Mouse (Mus musculus): ENCODE measurements around the gene Tex21. TPM values are rescaled to one million over a fixed set of nuclear protein-coding genes. Genes with fewer than 3 reads are reported as not detected.
A peak's percentile ranks its signal among the peaks of the same experiment; 100 is the strongest.

Tex21 gene
- polyA plus RNA-seq, 1 experiment: not detected

DNA sequence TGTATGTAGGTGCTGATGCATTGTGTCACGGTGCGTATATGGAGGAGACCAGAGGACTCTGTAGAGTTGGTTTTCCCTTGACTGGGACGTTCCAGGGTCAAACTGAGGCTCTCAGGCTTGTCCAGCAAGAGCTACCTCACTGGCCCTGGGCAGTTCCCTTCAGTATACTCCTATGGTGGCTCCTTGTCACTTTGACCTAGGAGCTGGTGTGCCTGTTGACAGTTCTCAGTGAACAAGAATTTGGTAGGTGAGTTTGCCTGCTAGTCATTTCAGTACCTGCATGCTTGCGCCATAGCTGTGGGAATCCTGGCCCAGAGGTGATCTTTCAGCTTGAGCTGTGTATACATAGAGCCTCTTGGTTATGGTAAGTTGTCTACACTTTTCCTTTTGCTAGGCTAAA lies 16.4 kb upstream of the Tex21 start:
- no peaks in the 10 kb centered on the region for H3K27me3 ChIP-seq (ENCODE audit: control insufficient read depth, insufficient read depth, low read length)
- TF ChIP-seq POLR2A (IDR thresholded peaks at IDR 0.05; ENCODE audit: low read depth, low read length): no peak
- no peak for TF ChIP-seq CTCF (IDR thresholded peaks at IDR 0.05; ENCODE audit: extremely low read depth, insufficient read length, insufficient replicate concordance, low read depth, low read length)
- H3K4me1 ChIP-seq (ENCODE audit: control insufficient read depth, insufficient read depth, insufficient read length, low read length): peaks cover 9% of the 10 kb centered on the region
- H3K4me3 ChIP-seq (ENCODE audit: low read depth, low read length): no peak overlapping the region
- no peaks in the 10 kb centered on the region for H3K36me3 ChIP-seq (ENCODE audit: control insufficient read depth, insufficient read depth, low read length)
- no peak overlapping the region for H3K27ac ChIP-seq (ENCODE audit: insufficient read depth, low read depth, low read length)
- 87% methylated on average over 4 of the region's 4 CpGs for WGBS

DNA sequence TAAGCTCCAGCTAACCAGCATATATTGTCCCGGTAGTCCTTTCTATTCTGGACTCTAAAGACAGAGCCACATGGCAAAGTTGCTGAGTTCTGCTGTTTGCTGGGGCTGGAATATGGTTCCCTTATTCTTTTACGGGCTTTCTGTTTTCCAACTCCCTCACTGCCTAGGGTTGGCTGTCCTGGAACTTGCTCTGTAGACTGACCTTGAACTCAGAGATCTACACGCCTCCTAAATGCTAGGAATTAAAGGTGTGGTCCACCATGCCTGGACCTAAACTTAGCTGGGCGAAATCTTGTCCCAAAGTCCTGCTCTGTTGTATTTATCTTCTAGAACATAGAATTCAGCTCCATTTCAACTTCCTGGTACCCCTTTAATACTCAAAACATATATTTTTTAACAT lies 15.0 kb upstream of the Tex21 start:
- 57% methylated on average over 4 of the region's 4 CpGs for WGBS
- Histone ChIP-seq H3K4me1 (ENCODE audit: control insufficient read depth, insufficient read depth, insufficient read length, low read length) (peaks cover 9% of the 10 kb centered on the region), H3K36me3 (ENCODE audit: control insufficient read depth, insufficient read depth, low read length) (no peaks in the 10 kb centered on the region), H3K27me3 (ENCODE audit: control insufficient read depth, insufficient read depth, low read length) (no peaks in the 10 kb centered on the region), H3K27ac (ENCODE audit: insufficient read depth, low read depth, low read length) (no peak overlapping the region), H3K4me3 (ENCODE audit: low read depth, low read length) (no peak overlapping the region)
- TF ChIP-seq CTCF (IDR thresholded peaks at IDR 0.05; ENCODE audit: extremely low read depth, insufficient read length, insufficient replicate concordance, low read depth, low read length) (no peak), POLR2A (IDR thresholded peaks at IDR 0.05; ENCODE audit: low read depth, low read length) (no peak)

DNA sequence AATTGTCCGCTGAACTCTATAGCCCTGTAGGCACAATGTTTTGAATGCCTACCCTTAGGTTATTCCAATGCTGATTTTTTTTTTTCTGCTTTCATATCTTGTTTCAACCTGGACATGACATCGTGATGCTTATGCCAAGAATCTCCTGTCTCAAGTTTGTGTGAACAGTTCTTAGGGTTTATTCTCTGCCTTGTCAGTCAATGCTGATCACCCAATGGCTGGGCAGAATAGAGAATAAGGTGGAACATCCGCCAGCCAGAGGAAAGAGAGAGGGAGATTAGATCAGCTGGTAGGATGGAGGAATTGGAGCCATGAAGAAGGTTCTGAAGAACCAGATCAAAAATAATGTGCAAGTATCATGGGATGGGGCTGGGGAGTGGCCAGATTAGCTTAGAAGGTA lies 14.1 kb upstream of the Tex21 start:
- no peaks in the 10 kb centered on the region for H3K27me3 ChIP-seq (ENCODE audit: control insufficient read depth, insufficient read depth, low read length)
- H3K4me1 ChIP-seq (ENCODE audit: control insufficient read depth, insufficient read depth, insufficient read length, low read length): peaks cover 9% of the 10 kb centered on the region
- TF ChIP-seq CTCF (IDR thresholded peaks at IDR 0.05; ENCODE audit: extremely low read depth, insufficient read length, insufficient replicate concordance, low read depth, low read length) (no peak), POLR2A (IDR thresholded peaks at IDR 0.05; ENCODE audit: low read depth, low read length) (no peak)
- H3K36me3 ChIP-seq (ENCODE audit: control insufficient read depth, insufficient read depth, low read length): no peaks in the 10 kb centered on the region
- WGBS: 92% methylated on average over 3 of the region's 3 CpGs
- no peak overlapping the region for H3K27ac ChIP-seq (ENCODE audit: insufficient read depth, low read depth, low read length)
- H3K4me3 ChIP-seq (ENCODE audit: low read depth, low read length): no peak overlapping the region

DNA sequence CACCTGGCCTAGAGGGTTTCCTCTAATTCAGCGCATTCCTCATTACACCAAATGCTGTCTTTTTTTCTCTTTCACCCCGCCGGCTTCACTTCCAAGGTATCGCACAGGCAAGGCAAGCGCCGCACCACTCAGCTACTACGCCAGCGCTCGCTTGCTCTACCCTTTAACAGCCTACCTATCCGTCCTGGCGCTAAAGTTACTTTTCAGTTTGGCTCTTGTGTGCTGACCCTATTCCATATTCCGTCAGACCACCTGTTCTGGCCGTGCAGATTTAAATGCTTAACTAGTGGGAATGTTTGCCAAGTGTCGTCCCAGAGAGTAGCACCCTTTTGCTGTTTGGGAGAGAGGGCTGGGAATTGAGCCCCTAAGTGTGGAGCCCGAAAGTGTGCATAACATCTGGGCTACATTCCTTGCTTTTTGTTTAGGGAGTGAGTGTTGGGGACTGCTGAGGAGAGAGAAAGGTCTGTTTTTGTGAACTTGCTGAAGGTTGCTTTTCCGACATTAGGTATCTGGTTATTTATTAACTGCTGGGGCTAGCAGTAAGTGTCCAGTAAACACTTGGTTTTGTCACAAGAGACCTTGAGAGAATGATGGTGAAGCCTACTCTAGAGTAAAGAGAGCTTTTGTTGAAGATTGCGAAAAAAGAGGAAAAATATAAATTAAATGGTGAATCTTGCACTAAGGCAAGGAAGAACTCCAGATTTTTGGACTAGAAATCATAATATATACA lies 9.7 kb upstream of the Tex21 start:
- H3K27ac ChIP-seq (ENCODE audit: insufficient read depth, low read depth, low read length): no peak overlapping the region
- H3K4me3 ChIP-seq (ENCODE audit: low read depth, low read length): peak overlapping the region; percentile 86
- H3K4me1 ChIP-seq (ENCODE audit: control insufficient read depth, insufficient read depth, insufficient read length, low read length): peaks cover 8% of the 10 kb centered on the region; the same call in 1 of the 2 replicates
- TF ChIP-seq POLR2A (IDR thresholded peaks at IDR 0.05; ENCODE audit: low read depth, low read length): no peak
- no peaks in the 10 kb centered on the region for H3K36me3 ChIP-seq (ENCODE audit: control insufficient read depth, insufficient read depth, low read length)
- no peaks in the 10 kb centered on the region for H3K27me3 ChIP-seq (ENCODE audit: control insufficient read depth, insufficient read depth, low read length)
- WGBS: 7% methylated on average over 17 of the region's 17 CpGs

DNA sequence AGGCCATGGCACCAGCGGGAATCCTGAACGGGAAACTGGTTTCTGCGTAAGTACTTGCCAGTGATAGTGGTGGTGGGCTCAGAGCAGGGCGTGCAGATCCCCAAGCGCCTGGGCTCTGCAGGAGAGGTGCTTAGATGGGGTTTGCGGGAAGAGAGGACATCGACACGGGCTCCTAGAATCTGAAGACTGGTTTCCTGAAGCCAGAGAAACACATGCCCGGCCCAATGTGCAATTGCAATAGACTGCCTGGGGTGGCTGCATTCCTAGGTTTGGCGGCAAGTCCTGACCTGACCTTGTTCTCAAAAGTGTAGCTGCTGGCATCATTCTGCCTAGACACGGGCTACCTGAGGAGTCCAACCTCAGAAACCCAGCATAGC lies 8.9 kb upstream of the Tex21 start:
- H3K4me1 ChIP-seq (ENCODE audit: control insufficient read depth, insufficient read depth, insufficient read length, low read length): peaks cover 4% of the 10 kb centered on the region; the same call in 1 of the 2 replicates
- peak overlapping the region; percentile 24 for H3K27ac ChIP-seq (ENCODE audit: insufficient read depth, low read depth, low read length)
- TF ChIP-seq POLR2A (IDR thresholded peaks at IDR 0.05; ENCODE audit: low read depth, low read length) (no peak; the same call in 1 of the 2 replicates), CTCF (IDR thresholded peaks at IDR 0.05; ENCODE audit: extremely low read depth, insufficient read length, insufficient replicate concordance, low read depth, low read length) (no peak)
- H3K27me3 ChIP-seq (ENCODE audit: control insufficient read depth, insufficient read depth, low read length): no peaks in the 10 kb centered on the region
- H3K4me3 ChIP-seq (ENCODE audit: low read depth, low read length): peak overlapping the region; percentile 86
- H3K36me3 ChIP-seq (ENCODE audit: control insufficient read depth, insufficient read depth, low read length): no peaks in the 10 kb centered on the region
- WGBS: under 1% methylated on average over 11 of the region's 11 CpGs

DNA sequence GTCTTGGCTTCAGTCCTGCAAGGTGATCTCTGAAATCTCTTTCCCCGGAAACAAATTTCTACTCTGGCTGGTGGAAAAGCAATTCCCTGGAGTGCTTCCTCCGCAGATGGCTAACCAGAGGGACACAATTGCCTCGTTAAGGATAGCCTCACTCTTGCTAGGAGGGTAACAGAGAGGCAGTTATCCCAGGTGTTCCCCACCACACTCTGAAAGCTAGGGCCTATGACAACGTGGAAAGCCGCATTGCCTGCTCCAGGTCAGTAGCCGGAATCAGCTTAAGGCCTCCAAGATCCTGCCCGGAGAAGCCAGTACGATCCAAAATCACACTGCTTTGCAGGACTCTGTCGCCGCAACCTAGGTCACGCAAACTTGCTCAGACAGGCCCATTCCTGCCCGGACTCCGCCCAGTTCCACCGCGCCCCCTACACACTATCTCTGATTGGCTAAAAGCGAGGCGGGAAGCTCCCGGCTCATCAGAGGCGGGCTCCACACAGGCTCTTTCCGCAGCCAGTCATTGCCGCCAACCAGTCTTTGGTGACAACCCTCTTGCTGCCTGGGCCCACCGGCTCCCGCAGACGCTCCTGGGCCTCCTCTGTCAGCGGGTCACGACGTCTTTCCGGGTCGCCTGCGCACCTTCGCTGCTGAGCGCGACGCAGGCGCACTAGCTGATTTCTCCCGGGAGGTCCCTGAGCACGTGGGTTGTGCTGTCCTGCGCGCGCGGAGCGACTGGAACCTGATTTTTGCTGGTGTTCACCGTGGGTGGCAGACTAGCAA lies 8.4 kb upstream of the Tex21 start, which contains the start of gene Mthfd1:
Gene Mthfd1, plus strand, starts transcription at position 574 of the 774 bp plus-strand sequence.
- 1% methylated on average over 43 of the region's 43 CpGs for WGBS
- TF ChIP-seq POLR2A (IDR thresholded peaks at IDR 0.05; ENCODE audit: low read depth, low read length) (peak; percentile 24), CTCF (IDR thresholded peaks at IDR 0.05; ENCODE audit: extremely low read depth, insufficient read length, insufficient replicate concordance, low read depth, low read length) (peak; percentile 22; the same call in 1 of the 2 replicates)
- Histone ChIP-seq H3K27ac (ENCODE audit: insufficient read depth, low read depth, low read length) (peak within 1 kb of the TSS; percentile 54), H3K36me3 (ENCODE audit: control insufficient read depth, insufficient read depth, low read length) (no peaks in the 10 kb centered on the region), H3K4me1 (ENCODE audit: control insufficient read depth, insufficient read depth, insufficient read length, low read length) (peaks cover 4% of the 10 kb centered on the region; the same call in 1 of the 2 replicates), H3K27me3 (ENCODE audit: control insufficient read depth, insufficient read depth, low read length) (no peaks in the 10 kb centered on the region), H3K4me3 (ENCODE audit: low read depth, low read length) (peak within 1 kb of the TSS; percentile 86)

DNA sequence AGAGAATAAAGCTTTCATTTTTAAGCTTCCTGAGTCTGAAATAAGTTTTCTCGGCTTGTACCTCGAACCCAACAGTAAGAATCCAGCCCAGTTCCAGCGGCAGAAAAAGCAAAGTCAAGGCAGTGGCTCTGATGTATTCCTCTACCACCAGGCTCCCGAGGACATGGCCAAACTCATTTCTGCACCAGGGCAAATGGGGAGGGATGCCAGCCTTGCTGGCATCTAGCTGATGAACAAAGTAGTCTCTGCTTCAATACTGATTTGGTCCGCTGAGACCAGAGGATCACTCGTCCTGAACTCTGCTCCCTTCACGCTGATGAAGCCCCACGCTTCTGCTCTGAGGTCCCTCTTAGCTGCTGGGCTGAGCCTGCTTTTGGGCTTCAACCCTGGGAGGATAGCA lies 7.4 kb upstream of the Tex21 start:
- Histone ChIP-seq H3K27ac (ENCODE audit: insufficient read depth, low read depth, low read length) (no peak overlapping the region), H3K27me3 (ENCODE audit: control insufficient read depth, insufficient read depth, low read length) (no peaks in the 10 kb centered on the region), H3K4me3 (ENCODE audit: low read depth, low read length) (no peak overlapping the region), H3K4me1 (ENCODE audit: control insufficient read depth, insufficient read depth, insufficient read length, low read length) (peaks cover 4% of the 10 kb centered on the region; the same call in 1 of the 2 replicates), H3K36me3 (ENCODE audit: control insufficient read depth, insufficient read depth, low read length) (no peaks in the 10 kb centered on the region)
- whole genome bisulfite sequencing: 80% methylated on average over 8 of the region's 8 CpGs
- no peak for TF ChIP-seq POLR2A (IDR thresholded peaks at IDR 0.05; ENCODE audit: low read depth, low read length)
- no peak for TF ChIP-seq CTCF (IDR thresholded peaks at IDR 0.05; ENCODE audit: extremely low read depth, insufficient read length, insufficient replicate concordance, low read depth, low read length)
